Mouse (Mus musculus) cortical plate, adult 2 months (tissue): Measurements from ENCODE around the gene Wdr95.

ENCODE experiments used
- CTCF ChIP-seq: fragments of 200-500 bp; IDR thresholded peaks from 2 replicates; pipeline ENCODE4 v1.5.1; 2011; ENCODE audit warnings: mild to moderate bottlenecking, control low read depth, low read length; ENCODE audit not compliant: insufficient read depth; ENCODE audit errors: extremely low read depth
- POLR2A ChIP-seq: fragments of 200-500 bp; IDR thresholded peaks from 2 replicates; pipeline ENCODE4 v1.6.1; 2011; ENCODE audit warnings: mild to moderate bottlenecking, low read length, control low read depth; ENCODE audit not compliant: insufficient read depth; ENCODE audit errors: extremely low read depth

DNA sequence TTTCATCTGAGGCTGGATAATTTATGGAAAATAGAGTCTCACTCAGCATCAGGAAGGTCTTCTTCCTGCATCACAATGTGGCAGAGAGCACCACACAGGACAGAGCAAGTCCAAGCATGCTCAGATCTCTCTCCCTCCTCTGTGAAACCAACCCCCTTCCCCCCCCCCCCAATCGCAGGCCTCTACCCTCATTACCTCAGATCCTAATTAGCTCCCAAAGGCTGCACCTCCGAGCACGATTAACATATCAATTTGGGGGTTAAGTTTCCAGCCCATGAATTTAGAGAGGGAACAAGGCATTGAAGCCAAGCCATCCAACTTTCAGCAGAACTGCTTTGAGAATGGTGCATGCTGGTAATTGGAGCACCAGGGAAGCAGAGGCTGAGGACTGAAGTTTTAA is 15.8 kb upstream of the Wdr95 start:
- TF ChIP-seq POLR2A (no peak), CTCF (no peak)
